Mouse (Mus musculus) ovary, postnatal 14 days (tissue): Measurements from ENCODE around the gene Ezh1.

ENCODE experiments used
- DNase-seq: peaks from one replicate; pipeline ENCODE4 v3.0.0; 2022; ENCODE audit warnings: low spot score

Ezh1 gene

DNA sequence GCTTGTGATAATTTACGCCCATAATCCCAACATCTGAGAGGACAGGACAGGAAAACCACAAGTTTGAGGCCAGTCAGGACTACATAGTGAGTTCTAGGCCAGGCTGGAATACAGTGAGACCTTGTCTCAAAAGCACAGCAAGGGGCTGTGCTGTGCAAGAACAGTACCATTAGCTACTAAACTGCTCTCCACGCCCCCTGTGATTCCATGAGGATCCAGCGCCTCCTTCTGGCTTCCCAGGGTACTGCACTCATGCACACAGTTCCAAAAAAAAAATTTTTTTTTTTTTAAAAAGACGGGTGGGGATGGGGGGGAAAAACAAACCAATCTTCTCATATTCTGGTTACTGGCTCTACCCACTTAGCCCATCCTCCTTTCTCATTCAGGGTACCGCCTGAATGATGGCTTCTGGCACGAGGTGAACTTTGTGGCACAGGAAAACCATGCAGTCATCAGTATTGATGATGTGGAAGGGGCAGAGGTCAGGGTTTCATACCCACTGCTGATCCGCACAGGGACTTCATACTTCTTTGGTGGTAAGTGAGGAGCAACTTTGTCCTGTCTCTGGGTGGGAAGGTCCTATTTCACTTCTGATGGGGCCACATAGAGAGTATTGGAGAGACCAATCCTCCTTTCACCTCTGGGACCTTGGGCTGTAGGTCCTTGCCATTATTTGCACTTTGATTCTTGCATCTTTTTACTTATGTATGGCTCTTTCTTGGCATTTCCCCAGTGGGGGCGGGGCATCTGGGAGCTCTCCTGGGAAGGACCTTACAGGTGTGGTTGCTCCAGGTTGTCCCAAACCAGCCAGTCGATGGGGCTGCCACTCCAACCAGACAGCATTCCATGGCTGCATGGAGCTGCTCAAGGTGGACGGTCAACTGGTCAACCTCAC is 45.2 kb downstream of the Ezh1 start:
- peak; percentile 70 for DNase-seq

- DNase-seq, result no peak
Measured at GRCm38 (mm10) chr11:101180261-101180660, 46.0 kb downstream of the Ezh1 start.

DNA sequence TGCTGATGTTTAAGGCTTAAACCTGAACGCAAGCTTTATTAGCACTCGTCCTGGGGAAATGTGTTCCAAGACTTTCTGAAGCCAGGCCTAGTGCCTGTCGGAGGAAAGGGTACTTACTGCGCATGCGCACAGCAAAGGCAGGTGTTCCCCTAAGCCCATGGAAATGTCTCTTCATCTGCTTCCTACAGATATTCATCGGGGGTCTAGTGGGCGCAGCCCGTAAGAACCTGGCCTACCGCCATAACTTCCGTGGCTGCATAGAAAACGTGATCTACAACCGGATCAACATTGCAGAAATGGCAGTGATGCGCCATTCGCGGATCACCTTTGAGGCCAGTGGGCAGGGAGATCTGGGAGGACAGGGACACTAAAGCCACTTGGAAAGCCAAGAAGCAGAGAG is 47.0 kb downstream of the Ezh1 start:
- no peak for DNase-seq

DNA sequence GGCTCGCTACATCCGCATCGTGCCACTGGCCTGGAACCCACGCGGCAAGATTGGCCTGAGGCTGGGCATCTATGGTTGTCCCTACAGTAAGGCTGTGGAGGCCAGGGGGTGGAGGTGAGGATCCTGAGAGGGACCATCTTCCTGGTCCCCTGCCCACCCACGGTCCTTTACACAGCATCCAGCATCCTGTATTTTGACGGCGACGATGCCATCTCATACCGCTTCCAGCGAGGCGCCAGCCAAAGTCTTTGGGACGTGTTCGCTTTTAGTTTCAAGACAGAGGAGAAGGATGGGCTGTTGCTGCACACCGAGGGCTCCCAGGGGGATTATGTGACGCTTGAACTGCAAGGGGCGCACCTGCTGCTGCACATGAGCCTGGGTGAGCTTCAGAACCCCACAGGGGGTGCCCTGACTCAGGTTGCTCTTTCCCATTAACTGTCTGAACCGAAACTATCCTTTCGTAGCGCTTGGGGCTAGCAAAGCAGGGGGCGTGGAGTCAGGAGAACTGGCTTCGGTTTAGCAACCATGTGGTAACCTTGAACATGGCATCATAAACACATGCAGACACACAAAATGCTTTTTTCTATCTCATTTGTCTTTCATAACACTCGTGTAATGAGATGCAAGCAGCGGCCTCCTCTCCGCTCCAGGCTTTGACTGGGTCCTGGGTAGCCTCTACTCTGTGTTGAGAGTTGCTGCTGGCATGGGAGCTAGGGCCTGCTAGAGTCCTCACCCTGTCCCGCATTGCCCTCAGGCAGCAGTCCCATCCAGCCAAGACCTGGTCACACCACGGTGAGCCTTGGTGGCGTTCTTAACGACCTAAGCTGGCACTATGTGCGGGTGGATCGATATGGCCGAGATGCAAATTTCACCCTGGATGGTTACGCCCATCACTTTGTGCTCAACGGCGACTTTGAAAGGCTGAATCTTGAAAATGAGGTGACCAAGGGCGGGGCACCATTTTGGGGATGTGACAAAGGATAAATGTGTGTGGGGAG is 47.9 kb downstream of the Ezh1 start:
- no peak for DNase-seq

- DNase-seq, result no peak
Measured at GRCm38 (mm10) chr11:101176933-101177773, 49.1 kb downstream of the Ezh1 start.

DNA sequence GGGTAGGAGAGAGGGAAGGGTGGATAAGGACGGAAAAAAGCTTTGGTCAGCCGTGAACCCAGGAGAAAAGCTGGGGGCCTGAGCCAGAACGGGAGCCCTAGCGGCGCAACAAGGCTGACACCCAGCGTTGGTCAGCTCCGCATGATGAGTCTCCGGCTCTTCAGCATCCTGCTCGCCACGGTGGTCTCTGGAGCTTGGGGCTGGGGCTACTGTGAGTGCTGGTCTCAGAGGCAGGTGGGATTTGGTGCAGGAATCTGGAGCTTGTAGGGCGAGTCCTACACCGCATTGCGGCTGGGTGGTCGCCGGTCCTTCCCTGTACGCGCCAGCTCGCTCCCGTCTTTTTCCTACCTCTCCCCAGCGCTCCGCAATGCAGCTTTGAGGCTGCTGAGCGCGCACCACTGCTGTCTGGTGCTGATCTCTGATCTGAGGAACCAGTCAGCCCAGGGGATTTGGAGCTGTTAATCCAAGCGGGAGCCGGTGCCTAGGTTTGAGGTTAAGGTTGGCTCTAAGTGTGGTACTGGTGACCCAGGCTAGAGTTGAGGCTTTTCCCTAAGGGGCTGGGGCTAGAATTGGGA is 50.1 kb downstream of the Ezh1 start:
- DNase-seq, result peak; percentile 39

- DNase-seq, result no peak
Measured at GRCm38 (mm10) chr11:101175636-101176116, 50.6 kb downstream of the Ezh1 start.

- DNase-seq, result no peak
Measured at GRCm38 (mm10) chr11:101174851-101175628, 51.2 kb downstream of the Ezh1 start, which contains the start of gene Ccr10. Gene Ccr10, minus strand, starts transcription at chr11:101175443.

DNA sequence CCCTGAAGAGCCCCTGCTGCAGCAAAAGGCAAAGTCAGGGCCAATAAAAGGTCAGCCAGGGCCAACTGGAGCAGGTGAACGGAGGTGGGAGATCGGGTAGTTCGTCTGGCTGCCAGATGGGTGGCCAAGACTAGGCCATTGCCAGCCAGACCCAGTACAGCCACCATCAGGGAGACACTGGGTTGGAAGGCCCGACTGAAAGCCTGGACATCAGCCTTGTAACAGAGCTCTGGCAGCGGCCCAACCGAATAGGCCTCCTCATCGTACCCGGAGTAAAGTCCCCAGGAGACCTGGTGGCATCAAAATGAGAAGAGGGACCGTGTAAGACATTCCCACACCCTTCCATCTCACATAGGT is 51.9 kb downstream of the Ezh1 start:
- DNase-seq, result no peak

GRCm38 (mm10) chr11:101173631-101174388 is 52.5 kb downstream of the Ezh1 start:
- DNase-seq, result peak; percentile 73

DNA sequence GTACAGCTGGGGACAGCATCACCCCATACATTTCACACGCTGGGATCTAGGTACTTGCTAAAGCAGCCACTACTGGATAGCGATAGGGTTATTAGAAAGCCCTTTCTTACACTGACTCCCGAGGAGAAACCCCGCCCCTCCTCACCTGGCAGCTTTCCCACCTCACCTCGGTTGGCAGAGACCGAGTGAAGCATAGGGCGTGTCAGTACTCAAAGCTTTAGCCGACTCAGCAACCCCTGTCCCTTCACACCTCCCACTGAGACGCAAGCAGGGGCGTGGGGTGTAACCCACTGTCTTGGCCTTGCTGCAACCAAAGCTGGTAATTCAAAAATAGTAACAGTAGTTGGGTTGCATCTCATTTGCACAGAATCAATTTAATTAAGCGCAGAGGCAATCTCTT is 53.2 kb downstream of the Ezh1 start:
- peak; percentile 54 for DNase-seq

- no peak for DNase-seq
Measured at GRCm38 (mm10) chr11:101172434-101172815, 53.8 kb downstream of the Ezh1 start.

DNA sequence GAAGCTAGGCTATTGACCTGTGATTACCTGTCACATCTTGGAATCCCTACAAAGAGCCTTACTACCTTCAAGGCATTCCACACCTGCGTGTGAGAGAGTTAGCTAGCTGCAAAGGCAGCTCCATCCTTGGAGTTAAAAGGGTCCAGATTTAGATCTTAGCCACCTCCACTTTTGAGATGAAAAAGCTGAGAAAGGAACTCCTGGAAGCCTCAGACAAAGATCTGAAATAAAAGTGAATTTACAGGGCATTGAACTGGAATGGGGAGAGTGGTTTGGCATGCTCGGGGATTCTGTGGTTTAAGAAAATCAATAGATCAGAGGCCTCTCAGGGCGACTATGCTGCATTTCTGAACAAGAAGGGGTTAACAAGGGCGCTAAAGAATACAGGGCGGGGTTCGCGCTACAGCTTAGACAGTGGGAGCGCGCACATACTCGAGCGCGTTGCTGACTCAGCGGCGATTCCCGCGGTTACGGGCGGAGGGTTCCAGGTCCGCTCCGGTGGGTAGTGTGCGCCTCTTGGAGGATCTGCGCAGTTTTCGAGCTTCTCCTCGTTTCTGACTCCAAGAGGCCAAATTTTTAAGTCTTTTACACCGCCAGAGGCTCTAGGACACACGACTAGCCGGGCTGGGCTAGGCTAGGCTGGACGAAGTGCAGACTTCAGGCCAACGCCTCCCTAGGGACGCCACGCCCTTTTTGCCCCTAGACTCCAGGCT is 54.4 kb downstream of the Ezh1 start:
- peak; percentile 55 for DNase-seq

GRCm38 (mm10) chr11:101170811-101171610 is 55.3 kb downstream of the Ezh1 start, which contains the start of gene Plekhh3:
Gene Plekhh3, minus strand, starts transcription at chr11:101171351.
- DNase-seq, result peak; percentile 83

DNA sequence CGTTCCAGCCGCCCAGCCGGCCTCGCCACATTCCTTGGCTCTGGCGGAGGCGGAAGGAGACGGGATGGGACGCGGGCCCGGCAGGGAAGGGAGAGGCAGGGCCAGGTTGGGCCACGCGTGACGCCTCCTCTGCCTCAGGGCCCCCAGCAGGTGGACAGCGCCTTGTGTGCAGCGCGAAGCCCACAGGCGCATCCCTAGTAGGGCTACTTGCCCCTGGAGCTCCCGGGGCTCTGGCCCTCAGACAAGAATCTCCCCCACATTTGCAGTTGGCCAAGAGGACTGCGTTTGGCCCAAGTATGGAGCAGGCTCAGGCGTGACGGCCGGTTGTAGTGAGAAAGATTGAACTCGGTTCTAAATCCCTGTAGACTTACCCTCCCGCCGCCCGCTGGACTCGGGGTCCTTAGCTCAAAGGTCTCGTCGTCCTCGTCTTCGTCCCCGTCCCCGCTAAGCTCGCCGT is 55.9 kb downstream of the Ezh1 start, which contains the start of gene Cntnap1:
Cntnap1 (plus strand) TSS at position 170 of the 457 bp plus-strand sequence.
- DNase-seq, result peak; percentile 61

- no peak for DNase-seq
Measured at GRCm38 (mm10) chr11:101169301-101170107, 56.8 kb downstream of the Ezh1 start.
